Mouse (Mus musculus) stomach, postnatal 0 days (tissue): ENCODE data around the gene Olfr136.

Experiments
- CTCF ChIP-seq: IDR thresholded peaks from 2 replicates; pipeline ENCODE4 v1.5.1; 2016; ENCODE audit warnings: antibody characterized with exemption, low read depth, mild to moderate bottlenecking, moderate library complexity
- EP300 ChIP-seq: optimal IDR thresholded peaks from 2 replicates; pipeline ENCODE3; 2016; ENCODE audit warnings: antibody characterized with exemption

GRCm38 (mm10) chr17:38307470-38307869 is 22.2 kb upstream of the Olfr136 start, which contains the start of gene Olfr137:
- no peak for TF ChIP-seq CTCF
- TF ChIP-seq EP300 = no peak
